Mouse (Mus musculus) regulatory T cell (primary cell): ENCODE results near the gene Cysrt1.

Experiments used
- in situ Hi-C: fragments of 300-600 bp; cut with MboI, MseI; formaldehyde crosslinking; loops from one replicate; pipeline ENCODE4 v1.15.1; 2025; ENCODE audit warnings: high pct_unique_total_duplicates

The Cysrt1 gene

DNA sequence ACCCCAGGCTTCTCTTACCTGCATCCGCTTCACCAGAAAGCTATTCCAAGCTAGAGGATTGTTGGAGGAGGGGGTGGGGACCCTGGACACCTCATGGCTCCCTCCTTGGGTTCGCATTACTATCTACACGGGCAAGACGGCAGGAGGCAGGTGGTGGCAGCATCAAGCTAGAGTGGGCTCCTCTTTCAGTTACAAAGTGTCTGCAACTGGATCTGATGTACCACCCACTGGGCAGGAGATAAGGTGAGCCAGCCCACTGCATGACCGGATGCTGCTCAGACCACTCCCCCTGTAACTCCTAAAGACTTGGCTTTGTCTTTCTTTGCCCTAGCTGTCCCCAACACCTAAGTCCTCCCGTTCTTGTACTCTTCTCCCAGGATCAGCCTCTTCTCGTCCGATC lies 5.6 kb downstream of the Cysrt1 start, which contains the start of gene Rnf224:
TSS of gene Rnf224 (minus strand) at position 174 of the 400 bp plus-strand sequence.
- in situ Hi-C loops, result loop anchor here (10.0 kb wide), 1 partner anchor 1668 kb away; the partner anchor contains the start of gene Surf6

DNA sequence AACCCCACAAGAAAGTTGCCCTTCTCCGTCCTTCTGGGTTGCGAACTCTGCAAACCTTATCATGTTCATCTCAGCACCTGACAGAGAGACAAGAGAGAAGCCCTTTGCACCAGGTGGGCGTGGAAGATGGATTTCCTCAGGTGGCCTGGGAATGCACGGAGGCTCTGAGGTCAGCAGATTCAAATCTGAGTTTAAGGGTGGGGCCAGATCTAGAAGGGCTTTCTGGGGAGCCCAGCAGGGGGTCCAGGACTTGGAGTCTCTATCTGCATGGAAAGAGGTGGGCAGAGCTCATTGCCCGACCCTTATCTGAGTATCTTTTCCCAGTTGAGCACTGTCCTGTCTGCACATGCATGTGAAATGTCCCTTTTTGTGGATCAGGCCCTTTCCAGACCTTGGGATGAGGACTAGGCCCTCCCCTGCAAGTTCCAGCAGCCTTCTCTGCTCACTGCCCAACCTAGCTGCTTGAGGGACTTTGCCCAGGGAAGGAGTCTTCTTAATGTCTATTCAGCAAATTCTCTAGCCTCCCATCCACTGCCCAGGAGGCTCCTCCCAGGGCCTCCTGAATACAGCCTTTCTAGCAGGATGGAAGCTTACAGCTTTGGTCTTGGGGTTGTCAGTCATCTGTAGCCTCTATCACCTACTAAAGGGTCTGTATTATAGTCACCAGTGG lies 7.6 kb downstream of the Cysrt1 start:
- in situ Hi-C loops, result loop anchor here (10.0 kb wide), 1 partner anchor 1670 kb away; the partner anchor contains the start of gene Surf6

DNA sequence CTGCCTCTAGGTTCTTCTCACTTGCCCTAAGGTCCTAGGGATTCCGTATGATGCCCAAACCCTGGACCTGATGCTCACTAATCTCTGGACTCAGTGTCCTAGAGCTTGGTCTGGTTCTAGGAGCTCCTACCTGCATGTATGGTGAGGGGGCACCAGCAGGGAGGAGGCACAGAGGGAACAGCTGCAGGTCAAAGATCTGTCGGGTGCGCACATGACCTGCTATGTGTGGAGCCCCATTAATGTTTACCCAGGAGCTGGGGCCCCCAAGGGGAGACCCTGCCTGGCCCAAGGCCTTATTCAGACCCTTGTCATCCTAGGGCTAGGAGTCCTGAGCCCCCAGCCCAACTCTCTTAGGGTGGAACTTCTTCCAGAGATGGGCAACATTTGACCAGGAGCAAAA lies 8.2 kb downstream of the Cysrt1 start, which contains the start of gene Slc34a3:
TSS of gene Slc34a3 (minus strand) at position 315 of the 400 bp plus-strand sequence.
- in situ Hi-C loops, result loop anchor here (10.0 kb wide), 1 partner anchor 1671 kb away; the partner anchor contains the start of gene Surf6

DNA sequence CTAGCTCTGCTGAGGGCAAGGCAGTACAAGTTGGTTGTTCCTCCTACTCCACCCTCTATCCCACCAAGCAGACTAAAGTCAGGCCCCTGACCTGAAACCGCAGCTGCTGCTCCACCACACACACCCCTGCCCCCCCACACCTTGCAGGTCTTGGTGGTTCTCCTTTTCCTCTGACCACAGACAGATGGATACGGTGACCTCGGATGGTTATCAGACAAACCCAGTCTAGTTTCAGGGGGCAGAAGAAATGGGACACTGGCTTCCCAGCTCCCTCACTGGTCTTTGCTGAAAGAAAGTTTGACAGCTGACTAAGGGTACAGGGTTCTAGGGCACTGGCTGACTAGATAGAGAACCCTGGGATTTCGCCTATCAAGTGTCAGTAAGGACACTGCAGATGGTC lies 8.8 kb downstream of the Cysrt1 start:
- in situ Hi-C loops, result loop anchor here (10.0 kb wide), 1 partner anchor 1671 kb away; the partner anchor contains the start of gene Surf6

DNA sequence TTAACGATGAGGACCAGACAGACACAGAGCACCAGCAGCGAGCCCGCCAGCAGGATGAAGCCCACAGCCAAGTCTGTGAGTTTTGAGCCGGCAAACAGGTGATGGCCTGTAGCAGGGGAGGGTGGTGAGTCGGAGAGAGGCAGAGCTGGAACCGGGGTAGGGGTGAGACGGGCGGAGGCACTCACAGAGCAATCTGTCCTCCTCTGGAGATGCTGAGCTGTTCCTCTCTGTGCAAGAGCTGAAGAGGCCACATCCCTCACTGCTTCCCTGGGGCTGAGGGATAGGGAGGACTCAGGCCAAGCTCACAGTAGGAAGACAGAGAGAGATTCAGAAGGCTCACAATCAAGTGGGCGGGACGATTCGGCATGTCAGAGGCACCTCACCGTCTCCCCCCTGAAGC lies 11.2 kb downstream of the Cysrt1 start:
- in situ Hi-C loops, result loop anchor here (10.0 kb wide), 1 partner anchor 1674 kb away; the partner anchor contains the start of gene Surf6

DNA sequence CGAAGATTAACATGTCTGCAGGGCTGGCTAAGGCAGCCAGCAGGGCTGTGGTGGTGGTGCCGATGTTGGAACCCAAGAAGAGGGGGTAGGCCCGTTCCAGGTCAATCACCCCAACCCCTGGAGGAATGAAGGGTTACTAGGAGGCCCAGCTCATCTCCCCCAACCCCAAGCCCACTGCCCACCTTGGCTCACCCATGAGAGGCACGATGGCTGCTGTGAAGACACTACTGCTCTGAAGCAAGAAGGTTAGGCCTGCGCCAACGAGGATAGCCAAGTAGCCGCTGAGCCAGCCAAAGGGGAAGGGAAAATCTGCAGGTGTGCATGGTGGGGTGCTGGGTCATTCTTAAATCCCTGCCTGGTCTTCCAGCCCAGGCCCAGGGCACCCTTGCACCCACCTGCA lies 11.7 kb downstream of the Cysrt1 start:
- in situ Hi-C loops, result loop anchor here (10.0 kb wide), 1 partner anchor 1674 kb away; the partner anchor contains the start of gene Surf6

DNA sequence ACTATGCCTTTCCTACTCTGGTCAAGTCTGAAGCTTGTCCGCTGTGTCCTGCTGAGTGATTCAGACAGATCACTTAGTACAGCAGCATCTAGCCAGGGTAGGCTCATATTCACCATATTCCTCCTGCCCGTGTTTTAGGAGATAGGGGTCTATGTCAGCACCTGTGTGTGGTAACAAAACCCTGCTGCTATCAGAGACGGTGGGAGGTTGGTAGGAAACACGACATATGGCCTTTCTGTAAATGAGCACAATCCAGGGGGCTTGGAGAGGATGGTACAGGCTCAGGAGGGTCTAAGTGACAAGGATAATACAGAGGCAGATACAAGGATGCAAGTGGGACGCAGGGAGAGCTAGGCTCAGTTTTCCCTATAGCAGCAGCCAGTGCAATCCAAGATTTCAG lies 12.7 kb downstream of the Cysrt1 start:
- in situ Hi-C loops, result no loop called here

DNA sequence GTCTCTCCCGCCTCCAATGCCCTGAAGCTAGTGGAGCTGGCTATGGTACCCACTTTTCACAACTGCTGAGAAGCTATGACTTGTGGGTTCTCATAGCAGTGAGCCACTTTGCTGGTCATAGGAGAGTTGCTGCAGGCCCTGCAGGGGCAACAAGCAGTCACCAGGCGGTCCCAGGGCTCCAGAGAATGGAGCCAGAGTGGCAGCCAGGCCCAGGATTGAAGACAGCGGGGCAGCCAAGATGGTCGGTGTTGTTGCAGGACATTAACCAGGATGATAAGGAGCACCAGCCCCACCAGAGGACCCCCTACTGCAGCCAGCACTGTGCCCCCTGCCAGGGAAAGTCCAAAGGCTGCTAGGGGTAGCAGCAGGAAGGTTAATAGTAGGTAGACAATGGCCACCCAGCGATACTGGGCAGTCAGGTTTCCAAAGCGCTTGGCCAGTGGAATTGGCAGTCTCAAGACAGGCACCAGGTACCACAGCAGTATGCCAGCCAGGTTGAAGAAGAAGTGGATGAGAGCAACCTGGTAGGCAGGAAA lies 13.2 kb downstream of the Cysrt1 start:
- in situ Hi-C loops, result no loop called here

DNA sequence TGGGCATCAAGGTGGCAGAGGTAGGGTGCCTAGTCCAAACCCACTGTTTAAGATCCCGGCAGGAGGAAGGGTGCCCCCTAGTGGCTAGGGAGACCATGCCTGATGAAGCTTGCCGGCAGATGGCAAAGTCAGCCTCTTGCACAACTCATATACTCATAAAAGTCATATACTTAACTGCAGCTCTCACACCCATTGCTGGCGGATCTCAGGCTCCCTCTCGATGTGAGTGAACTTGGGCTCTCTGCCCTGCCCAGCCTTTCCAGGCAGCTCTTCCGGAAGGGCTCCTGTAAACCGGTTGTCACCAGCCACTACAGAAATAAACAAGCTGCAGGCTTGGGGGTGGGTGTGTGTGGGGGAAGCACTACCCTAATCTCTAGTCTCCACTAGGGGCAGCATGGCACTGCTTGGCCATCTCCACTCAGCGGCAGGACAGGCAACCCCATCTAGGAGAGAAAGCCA lies 13.8 kb downstream of the Cysrt1 start:
- in situ Hi-C loops, result no loop called here

DNA sequence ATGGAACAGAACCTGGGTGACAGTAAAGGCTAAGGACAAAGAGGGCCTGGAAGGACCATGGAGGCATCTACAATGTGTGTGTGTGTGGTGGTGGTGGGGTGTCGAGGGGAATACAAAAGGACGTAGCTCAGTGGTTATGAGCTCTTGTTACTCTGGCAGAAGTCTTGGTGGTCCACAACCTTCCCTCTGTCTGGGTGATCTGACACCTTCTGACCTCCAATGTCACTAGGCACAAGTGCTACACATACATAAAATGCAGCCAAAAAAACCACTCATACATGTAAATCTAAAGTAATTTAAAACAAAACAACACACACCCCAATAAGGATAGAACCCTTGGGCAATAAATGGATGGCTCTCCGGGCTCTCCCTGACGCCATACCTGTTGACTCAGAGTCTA lies 14.8 kb downstream of the Cysrt1 start:
- in situ Hi-C loops, result no loop called here

DNA sequence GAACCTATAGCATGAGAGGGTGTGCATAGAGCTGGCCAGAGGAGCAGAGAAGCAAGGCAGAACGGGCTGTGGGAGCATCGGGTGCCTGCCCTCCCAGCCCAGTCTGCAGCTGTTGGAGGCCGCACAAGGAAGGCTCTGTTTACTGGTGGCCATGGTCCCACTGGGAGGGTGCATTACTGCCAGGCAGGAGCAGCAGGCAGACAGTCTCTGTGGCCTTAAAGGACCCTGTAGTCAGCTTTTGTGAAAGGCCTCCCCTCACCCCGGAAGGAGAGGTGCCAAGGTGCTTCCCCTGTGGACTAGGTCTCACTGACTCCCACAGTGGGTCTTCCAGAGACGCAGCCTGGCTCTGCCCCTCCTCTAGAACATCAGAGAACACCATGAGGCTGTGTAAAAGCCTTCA lies 15.4 kb downstream of the Cysrt1 start:
- in situ Hi-C loops, result no loop called here

DNA sequence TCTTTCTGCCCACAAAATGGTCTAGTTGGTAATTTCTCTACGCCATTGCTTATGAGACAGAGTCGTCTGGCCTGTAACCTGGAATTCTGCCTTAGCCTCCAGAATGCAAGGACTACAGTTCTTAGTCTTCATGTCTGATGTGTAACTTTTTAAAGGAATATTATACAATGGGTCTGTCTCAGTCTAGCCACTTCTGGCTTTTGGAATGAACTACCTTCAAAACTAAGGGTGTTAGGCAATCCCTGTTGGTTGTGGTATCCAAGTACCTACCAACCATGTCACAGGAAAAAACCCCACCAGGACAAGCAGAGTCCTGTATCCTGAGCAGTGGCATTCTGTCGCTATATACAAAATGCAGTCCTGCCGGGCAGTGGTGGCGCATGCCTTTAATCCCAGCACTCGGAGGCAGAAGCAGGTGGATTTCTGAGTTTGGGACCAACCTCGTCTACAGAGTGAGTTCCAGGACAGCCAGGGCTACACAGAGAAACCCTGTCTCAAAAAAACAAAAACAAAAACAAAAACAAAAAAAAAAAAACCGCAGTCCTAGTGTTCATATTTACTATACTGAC lies 16.4 kb downstream of the Cysrt1 start:
- in situ Hi-C loops, result no loop called here

DNA sequence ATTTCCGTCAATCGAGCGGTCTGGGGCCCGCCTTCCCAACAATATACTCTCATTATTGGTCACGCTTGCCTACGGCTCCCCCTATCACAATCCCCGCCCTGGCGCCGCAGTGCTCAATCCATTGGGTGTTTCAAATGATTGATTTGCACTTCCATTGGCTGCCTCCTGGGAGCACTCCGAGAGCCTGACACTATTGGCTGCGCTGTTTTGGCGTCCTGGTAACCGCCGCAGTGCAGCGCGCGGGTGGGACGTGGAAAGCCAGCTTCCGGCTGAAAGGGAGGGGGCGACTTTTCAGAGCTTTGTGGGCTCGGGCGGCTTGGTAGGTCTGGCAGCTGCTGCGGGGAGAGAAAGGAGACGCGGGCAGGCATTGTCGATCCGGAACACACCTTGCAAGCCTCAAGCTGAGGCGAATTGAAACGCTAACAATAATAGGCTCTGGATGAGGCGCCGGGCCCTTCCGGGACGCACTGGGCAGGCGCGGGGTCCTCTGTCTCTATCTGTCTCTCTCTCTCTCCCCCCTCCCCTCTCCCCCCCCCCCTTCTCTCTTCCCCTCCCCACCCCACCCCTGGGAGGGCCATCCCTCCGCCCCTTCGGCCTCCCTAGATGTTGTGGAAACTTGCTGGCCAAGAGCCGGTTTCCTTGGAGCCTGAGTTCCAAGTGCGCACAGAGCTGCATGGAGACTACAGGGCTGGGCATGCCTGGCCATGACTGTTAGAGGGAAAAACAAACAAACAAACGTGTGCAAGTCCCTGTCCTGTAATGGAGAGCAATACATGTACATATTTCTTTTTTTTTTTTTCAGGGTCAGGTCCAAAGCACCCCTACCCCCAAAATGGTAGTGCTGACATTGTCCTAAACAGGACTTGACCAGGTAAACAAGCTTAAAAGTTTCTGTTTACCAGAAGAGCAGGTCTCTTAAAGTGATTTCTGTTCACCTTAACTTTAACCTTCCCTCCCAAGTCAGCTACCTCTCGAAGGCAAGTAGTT lies 17.2 kb downstream of the Cysrt1 start:
- in situ Hi-C loops, result no loop called here

DNA sequence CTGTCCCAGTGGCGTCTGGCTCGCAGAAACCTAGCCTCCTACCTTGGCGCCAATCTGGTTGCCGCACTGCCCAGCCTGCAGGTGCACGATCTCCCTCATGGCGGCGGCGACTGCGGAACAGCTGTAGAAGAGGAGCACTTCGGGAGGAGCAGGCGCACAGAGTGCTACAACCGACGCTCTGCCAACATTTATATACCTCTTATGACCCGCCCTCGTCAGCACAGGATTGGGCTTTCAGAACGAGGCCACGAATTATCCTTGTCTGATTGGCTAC lies 17.8 kb downstream of the Cysrt1 start, which contains the start of gene Tubb4b:
TSS of gene Tubb4b (minus strand) at position 211 of the 274 bp plus-strand sequence.
- in situ Hi-C loops, result no loop called here

DNA sequence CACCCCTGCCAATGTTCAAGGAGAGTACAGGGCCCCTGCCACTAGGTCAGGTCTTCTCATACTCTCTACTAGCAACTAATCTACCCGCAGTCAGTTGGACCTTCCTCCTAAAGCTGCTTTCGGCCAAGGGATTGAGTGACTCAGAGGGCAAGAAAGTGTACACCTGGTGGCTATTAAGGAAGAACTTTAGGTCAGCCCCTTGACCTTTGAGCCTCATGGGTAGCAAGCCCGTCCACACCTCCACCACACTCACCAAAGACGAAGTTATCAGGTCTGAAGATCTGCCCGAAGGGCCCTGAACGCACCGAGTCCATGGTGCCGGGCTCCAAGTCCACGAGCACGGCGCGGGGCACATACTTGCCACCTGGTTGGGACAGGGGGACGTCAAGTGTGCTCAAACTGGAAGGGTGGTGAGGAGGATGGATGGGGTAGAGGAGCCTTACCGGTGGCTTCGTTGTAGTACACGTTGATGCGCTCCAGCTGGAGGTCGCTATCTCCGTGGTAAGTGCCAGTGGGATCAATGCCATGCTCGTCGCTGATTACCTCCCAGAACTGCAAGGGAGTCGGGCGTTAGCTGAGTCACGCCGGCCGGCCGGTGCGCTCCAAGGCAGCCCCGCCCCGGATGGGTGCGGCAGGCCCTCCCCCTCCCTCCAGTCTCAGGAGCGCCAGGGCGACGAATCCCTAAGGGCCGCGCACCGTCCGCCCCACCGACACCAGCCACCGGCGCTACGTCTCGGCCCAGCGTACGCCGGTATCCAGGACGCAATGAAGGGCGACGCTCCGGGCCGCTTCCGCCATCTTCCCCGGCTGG lies 18.4 kb downstream of the Cysrt1 start:
- in situ Hi-C loops, result no loop called here

DNA sequence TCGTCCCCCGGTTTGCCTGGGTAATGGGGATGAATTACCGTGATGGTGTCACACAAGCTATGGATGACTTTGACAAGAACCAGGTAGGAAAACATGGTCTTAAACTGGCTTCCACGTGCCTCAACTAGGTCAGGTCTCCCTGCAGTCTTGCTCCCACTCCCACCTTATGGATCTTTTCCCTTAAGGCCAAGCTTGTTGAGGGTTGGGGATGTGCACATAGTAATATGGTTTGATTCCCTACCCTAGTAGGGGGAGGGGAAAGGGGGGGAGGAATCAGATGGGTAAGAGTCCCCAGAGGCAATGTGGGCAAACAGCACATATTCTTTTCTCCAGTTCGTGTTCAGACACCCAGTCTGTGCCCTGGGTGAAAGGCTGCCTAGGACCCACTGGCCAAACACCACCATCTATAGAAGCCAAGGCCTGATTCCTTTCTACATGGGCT lies 20.9 kb downstream of the Cysrt1 start:
- in situ Hi-C loops, result no loop called here

DNA sequence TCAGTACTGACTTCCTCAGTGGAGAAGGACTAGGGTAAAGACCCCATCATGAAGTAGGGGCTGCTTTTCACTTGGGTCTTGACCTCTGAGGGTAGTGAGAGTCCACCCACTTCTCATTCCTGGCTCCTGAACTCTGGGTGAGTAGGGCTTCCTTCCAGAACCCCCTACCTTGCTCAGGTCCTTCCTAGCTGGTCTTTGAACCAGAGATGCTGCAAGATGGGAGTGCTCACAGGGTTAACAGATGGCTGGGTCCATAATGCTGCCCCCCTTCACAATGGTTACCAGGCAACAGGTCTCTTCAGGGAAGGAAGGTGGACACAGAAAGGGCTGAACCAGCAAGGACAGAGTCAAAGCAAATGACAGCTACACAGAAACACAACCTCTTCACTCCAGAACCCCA lies 23.8 kb downstream of the Cysrt1 start, which contains the start of gene Fam166a:
TSS of gene Fam166a (plus strand) at position 301 of the 400 bp plus-strand sequence.
- in situ Hi-C loops, result no loop called here

DNA sequence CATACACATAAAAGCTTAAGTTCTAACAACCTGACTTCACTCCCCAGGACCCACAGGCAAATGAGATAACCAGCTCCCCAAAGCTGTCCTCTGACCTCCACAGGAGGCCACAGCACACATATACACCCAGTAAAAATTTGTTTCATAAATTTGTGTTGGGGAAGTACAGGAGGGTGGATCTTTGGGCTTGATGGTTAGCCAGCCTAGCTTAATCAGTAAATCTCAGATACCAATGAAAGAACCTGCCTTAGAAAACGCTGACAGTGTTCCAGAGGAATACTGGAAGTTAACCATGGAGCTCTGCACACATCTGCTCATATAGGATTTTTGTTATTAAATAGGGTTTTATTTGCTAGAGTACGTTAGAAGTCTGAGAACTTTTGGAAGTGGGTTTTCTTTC lies 24.6 kb downstream of the Cysrt1 start:
- in situ Hi-C loops, result no loop called here

DNA sequence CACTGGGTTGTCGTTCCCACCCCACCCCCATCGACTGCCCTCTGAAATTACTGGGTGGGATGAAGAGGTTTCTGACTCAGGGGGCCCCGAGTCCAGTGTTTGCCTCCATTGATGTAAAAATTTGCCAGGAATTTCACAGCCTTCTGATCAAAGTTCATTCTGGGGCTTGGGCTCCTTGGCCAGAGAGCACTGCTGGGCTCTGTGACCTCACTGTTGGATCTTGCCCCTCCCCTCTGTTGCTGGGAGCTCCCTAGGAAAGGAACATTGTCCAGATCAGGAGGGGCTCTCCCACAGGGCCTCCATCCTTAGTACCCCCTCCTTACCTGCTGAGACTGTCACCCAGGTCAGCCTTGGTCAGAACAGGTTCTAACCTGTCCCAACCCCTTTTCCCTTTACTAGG lies 27.8 kb downstream of the Cysrt1 start, which contains the start of gene Stpg3:
TSS of gene Stpg3 (minus strand) at position 194 of the 400 bp plus-strand sequence.
- in situ Hi-C loops, result no loop called here

DNA sequence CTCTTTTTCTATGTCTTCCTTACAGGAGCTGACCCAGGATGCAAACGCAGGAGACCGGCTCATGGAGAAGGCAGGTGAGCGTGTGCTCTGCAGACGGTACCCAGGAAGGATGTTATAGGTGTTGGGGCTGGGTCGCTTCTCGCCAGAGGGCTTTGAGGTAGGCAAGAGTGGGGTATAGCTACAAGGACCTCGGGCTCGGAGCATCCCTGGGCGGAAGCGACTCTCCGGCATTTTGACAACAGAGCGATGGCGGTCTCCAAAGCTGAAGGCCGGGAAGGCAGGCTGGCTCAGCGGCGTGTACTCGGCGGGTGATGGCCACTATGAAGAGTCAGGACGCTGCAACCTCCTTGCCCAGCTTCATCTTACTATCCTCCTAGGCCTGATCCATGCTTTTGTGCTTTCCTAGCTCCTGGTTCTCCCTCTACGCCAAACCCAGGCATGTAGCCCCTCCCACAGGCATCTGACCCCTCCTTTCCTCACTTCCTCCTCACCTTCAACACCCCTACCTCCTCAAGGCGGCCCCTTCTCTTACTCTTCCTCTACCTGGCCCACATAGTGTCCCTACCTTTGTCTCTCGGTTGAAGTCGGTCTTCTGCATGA lies 28.9 kb downstream of the Cysrt1 start:
- in situ Hi-C loops, result no loop called here
